Mouse (Mus musculus): ENCODE data around the gene Creg1. TPM values are rescaled to one million over a fixed set of nuclear protein-coding genes. Genes with fewer than 3 reads are reported as not detected.
A peak's percentile ranks its signal among the peaks of the same experiment; 100 is the strongest.

Gene Creg1
- polyA plus RNA-seq, 1 experiment from 2014 or later = 63.5 TPM

DNA sequence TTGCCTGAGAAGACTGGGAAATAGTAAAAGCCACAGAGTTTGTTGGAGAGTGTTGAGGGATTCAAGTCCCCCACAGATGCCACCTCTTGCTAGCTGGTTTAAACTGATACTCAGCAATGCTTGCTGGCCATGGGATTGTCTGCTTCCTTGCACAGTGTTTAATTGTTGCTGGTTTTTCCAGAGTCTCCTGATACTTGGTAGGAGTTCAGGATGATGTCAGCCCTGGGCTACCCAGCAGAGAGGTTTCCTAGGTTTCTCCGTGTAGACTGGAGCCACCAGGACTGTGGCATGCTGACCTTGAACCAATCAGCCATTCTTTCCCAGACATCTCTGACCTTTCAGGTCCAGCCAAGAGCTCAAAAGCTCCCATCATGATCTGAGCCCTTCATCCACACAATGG is 36.6 kb upstream of the Creg1 start:
- H3K4me1 ChIP-seq (ENCODE audit: insufficient read depth, low read length) = peaks cover 38% of the 10 kb centered on the region
- no peaks in the 10 kb centered on the region for H3K9me3 ChIP-seq (ENCODE audit: low read length)
- no peaks in the 10 kb centered on the region for H3K36me3 ChIP-seq (ENCODE audit: insufficient read depth, low read length)
- no peak overlapping the region for H3K4me2 ChIP-seq (replicated peaks; ENCODE audit: low read depth, low read length)
- WGBS = 20% methylated on average over 1 of the region's 1 CpGs
- no peak for ATAC-seq (ENCODE audit: low FRiP score, low TSS enrichment)
- H3K4me3 ChIP-seq (ENCODE audit: low read length) = no peak overlapping the region
- peak overlapping the region; percentile 0; the same call in 1 of the 2 replicates for H3K27ac ChIP-seq (ENCODE audit: low read length)
- H3K9ac ChIP-seq (replicated peaks; ENCODE audit: low read length) = no peak overlapping the region
- H3K27me3 ChIP-seq (ENCODE audit: insufficient read depth, low read length) = no peaks in the 10 kb centered on the region

DNA sequence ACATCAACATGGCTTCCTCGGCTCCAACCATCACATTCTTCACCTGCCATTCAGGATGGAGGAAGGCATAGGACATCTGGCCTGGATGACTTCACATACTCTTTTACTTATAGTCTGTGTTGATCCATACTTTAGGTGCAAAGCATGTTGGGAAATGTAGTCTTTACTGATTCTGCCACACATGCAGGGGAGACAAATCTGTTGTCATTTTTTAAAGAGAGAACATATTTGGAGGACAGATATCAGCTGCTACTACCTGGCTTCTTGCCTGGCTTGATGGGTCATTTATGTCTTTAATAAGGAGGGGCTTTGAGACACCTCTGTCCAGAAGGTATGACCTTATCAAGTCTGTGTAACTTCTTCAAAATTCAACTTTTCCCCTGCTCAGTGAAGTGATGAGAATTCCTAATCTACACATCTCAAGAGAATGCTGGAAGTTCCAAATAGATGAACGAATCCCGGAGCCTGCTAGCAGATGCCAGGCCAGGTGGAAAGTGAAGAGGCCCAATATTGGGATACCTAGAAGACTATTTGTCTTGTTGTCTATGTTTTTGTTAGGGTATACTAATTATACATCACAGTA is 35.4 kb upstream of the Creg1 start:
- Histone ChIP-seq H3K9me3 (ENCODE audit: low read length) (no peaks in the 10 kb centered on the region), H3K9ac (replicated peaks; ENCODE audit: low read length) (no peak overlapping the region), H3K4me1 (ENCODE audit: insufficient read depth, low read length) (peaks cover 37% of the 10 kb centered on the region), H3K27me3 (ENCODE audit: insufficient read depth, low read length) (no peaks in the 10 kb centered on the region), H3K36me3 (ENCODE audit: insufficient read depth, low read length) (no peaks in the 10 kb centered on the region), H3K4me2 (replicated peaks; ENCODE audit: low read depth, low read length) (no peak overlapping the region), H3K27ac (ENCODE audit: low read length) (no peak overlapping the region), H3K4me3 (ENCODE audit: low read length) (no peak overlapping the region)
- ATAC-seq (ENCODE audit: low FRiP score, low TSS enrichment) = no peak
- WGBS = 83% methylated on average over 3 of the region's 3 CpGs

DNA sequence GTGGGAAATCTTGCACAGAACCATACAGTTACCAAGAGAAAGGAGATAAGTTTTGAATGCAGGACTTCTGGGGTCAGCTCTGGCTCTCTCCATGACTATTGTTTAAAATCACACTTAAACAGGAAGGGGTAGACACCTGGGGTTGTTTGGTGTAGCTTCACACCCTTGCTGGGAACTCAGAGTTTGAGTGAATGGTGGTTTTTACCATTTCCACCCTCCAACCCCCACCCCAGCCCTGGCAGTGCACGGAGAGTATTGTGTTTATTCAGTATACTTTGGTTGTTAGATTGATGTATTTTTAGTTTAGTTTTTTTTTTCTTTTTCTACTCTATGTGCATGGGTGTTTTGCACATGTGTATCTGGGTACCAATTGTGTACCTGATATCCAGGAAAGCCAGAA is 33.4 kb upstream of the Creg1 start:
- 25% methylated on average over 1 of the region's 1 CpGs for WGBS
- Histone ChIP-seq H3K9ac (replicated peaks; ENCODE audit: low read length) (no peak overlapping the region), H3K4me2 (replicated peaks; ENCODE audit: low read depth, low read length) (no peak overlapping the region), H3K36me3 (ENCODE audit: insufficient read depth, low read length) (no peaks in the 10 kb centered on the region), H3K9me3 (ENCODE audit: low read length) (no peaks in the 10 kb centered on the region), H3K4me3 (ENCODE audit: low read length) (no peak overlapping the region), H3K27me3 (ENCODE audit: insufficient read depth, low read length) (no peaks in the 10 kb centered on the region), H3K27ac (ENCODE audit: low read length) (no peak overlapping the region), H3K4me1 (ENCODE audit: insufficient read depth, low read length) (peaks cover 18% of the 10 kb centered on the region)
- no peak for ATAC-seq (ENCODE audit: low FRiP score, low TSS enrichment)

DNA sequence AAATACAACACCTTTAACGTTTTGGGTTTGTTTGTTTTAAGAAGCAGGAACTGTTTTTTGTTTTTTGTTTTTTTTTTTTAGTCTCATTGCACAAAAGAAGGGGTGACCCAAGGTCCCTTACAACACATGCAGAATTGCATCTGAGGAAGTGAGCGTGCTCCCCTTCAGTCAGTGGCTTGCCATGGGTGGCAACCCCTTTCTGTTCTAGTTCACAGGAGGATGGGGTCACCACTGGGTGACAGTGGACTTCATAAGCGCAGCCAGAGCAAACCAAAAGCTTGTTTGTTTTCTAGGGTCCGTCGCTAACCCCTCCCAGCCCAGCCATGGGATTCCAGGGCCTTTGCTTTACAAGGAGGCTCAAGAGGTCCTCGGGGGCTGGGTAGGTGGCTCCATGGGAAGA is 32.0 kb upstream of the Creg1 start:
- no peaks in the 10 kb centered on the region for H3K9me3 ChIP-seq (ENCODE audit: low read length)
- ATAC-seq (ENCODE audit: low FRiP score, low TSS enrichment) = no peak
- no peak overlapping the region for H3K27ac ChIP-seq (ENCODE audit: low read length)
- H3K27me3 ChIP-seq (ENCODE audit: insufficient read depth, low read length) = no peaks in the 10 kb centered on the region
- no peak overlapping the region for H3K4me2 ChIP-seq (replicated peaks; ENCODE audit: low read depth, low read length)
- H3K36me3 ChIP-seq (ENCODE audit: insufficient read depth, low read length) = no peaks in the 10 kb centered on the region
- no peak overlapping the region for H3K9ac ChIP-seq (replicated peaks; ENCODE audit: low read length)
- H3K4me3 ChIP-seq (ENCODE audit: low read length) = no peak overlapping the region
- 71% methylated on average over 6 of the region's 6 CpGs for WGBS
- H3K4me1 ChIP-seq (ENCODE audit: insufficient read depth, low read length) = peaks cover 10% of the 10 kb centered on the region; the same call in 1 of the 2 replicates

DNA sequence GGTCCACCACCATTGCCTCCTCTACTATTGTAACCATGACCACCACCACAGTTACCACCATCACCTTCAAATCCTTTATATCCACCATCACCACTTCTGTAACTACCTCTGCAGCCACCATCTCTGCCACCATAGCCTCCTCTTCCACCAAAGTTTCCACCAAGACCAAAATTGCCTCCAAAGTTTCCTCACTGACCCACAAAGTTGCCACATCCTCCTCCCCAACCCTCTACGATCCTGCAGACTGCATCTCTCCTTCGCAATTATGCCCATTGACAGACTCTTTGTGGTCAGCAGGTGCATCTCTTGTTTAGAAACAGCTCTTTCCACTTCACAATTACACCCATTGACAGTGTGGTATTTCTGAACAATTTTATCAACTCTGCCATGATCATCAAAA is 28.7 kb upstream of the Creg1 start:
- no peak for ATAC-seq (ENCODE audit: low FRiP score, low TSS enrichment)
- no peak overlapping the region for H3K4me2 ChIP-seq (replicated peaks; ENCODE audit: low read depth, low read length)
- H3K36me3 ChIP-seq (ENCODE audit: insufficient read depth, low read length) = no peaks in the 10 kb centered on the region
- no peak overlapping the region for H3K4me3 ChIP-seq (ENCODE audit: low read length)
- H3K27ac ChIP-seq (ENCODE audit: low read length) = no peak overlapping the region
- no peaks in the 10 kb centered on the region for H3K9me3 ChIP-seq (ENCODE audit: low read length)
- peaks cover 13% of the 10 kb centered on the region; the same call in 1 of the 2 replicates for H3K4me1 ChIP-seq (ENCODE audit: insufficient read depth, low read length)
- no peak overlapping the region for H3K9ac ChIP-seq (replicated peaks; ENCODE audit: low read length)
- no peaks in the 10 kb centered on the region for H3K27me3 ChIP-seq (ENCODE audit: insufficient read depth, low read length)
- 90% methylated on average over 2 of the region's 2 CpGs for WGBS

DNA sequence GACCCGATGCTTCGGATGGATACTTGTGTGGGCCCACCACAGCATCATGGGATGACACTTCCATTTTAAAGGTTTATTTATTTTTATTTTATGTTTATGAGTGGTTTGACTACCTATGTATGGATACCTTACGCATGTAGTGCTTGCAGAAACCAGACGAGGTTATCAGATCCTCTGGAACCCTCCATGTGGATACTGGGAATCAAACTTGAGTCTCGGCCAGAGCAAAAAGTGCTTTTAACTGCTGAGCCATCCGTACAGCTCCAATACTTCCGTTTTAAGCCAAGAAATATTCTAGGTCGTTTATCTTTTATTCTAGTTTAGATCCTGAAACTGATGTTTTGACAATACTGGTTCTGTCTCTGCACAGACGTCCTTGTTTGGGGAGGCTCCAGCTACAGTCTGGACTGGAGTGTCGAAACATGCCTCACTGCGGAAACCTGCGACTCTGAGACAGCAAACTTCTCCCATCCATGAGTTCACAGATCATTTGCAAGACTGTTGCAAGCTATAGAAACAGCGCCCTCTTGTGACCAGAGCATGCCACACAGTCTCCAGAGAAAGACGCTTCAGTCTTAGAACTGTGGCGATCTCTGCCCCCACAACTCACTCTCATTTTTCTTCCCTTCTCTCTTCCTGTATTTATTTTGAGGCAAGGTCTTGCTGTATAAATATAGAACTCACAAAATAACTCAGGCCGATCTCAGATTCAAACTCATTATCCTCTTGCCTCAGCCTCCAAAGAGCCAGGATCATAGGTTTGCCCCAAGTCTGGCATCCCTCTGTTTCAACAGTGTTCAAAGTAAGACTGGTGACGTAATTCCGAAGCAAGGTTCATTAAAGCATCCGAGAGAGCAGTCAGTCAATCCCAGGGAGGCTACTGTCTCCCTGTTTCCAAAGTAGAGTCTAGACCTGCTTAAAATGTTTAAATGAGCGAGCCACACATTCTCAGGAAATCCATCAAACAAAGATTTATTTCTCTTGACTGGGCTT is 27.4 kb upstream of the Creg1 start:
- Histone ChIP-seq H3K27ac (ENCODE audit: low read length) (no peak overlapping the region), H3K4me3 (ENCODE audit: low read length) (no peak overlapping the region), H3K9ac (replicated peaks; ENCODE audit: low read length) (no peak overlapping the region; the same call in 1 of the 2 replicates), H3K36me3 (ENCODE audit: insufficient read depth, low read length) (no peaks in the 10 kb centered on the region), H3K27me3 (ENCODE audit: insufficient read depth, low read length) (no peaks in the 10 kb centered on the region), H3K4me2 (replicated peaks; ENCODE audit: low read depth, low read length) (0 out of 2 replicates have a peak overlapping the region, but pooled peaks have one; percentile 15), H3K4me1 (ENCODE audit: insufficient read depth, low read length) (peaks cover 13% of the 10 kb centered on the region; the same call in 1 of the 2 replicates), H3K9me3 (ENCODE audit: low read length) (no peaks in the 10 kb centered on the region)
- ATAC-seq (ENCODE audit: low FRiP score, low TSS enrichment) = peak; percentile 62
- WGBS = 26% methylated on average over 20 of the region's 20 CpGs

DNA sequence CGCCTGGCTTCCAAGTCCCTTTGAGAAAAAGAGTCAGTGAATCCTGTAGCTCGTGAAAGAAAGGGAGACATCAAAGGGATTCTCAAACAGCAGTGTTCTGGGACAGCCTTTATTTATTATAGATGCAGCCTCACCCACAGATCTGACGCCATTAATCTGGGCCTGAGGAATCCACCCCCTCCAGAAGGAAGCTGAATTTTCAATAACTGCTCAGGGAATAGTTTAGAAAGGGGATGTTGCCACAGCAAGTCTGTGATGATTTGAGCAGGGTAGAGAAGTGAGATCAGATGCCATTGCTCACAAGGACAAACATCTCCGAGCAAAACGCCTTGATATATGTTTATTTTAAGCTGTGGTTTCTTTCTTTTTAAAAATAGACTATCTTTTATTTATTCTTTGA is 26.1 kb upstream of the Creg1 start:
- no peak overlapping the region for H3K27ac ChIP-seq (ENCODE audit: low read length)
- H3K4me3 ChIP-seq (ENCODE audit: low read length) = no peak overlapping the region
- no peak overlapping the region for H3K4me2 ChIP-seq (replicated peaks; ENCODE audit: low read depth, low read length)
- H3K36me3 ChIP-seq (ENCODE audit: insufficient read depth, low read length) = no peaks in the 10 kb centered on the region
- ATAC-seq (ENCODE audit: low FRiP score, low TSS enrichment) = no peak
- H3K4me1 ChIP-seq (ENCODE audit: insufficient read depth, low read length) = peaks cover 13% of the 10 kb centered on the region; the same call in 1 of the 2 replicates
- H3K27me3 ChIP-seq (ENCODE audit: insufficient read depth, low read length) = no peaks in the 10 kb centered on the region
- 34% methylated on average over 5 of the region's 5 CpGs for WGBS
- no peak overlapping the region for H3K9ac ChIP-seq (replicated peaks; ENCODE audit: low read length)
- H3K9me3 ChIP-seq (ENCODE audit: low read length) = no peaks in the 10 kb centered on the region

DNA sequence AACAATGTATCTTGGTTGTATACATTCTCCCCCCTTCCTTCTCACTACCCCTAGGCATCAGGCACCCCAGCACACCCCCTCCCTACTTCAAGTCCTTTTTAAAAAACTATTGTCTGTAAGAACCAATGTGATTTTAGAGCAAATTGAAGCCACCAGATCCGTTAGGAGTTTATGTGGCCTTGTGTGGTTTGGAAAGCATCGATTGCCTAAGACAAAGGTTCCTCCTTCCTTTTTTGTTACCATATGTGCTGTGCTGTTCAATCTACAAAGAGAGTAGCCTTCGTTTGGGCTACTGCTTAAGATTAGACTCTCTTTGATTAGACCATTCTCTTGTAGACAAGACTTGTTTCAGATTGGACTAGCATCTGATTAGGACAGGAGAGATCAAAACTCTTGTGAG is 25.7 kb upstream of the Creg1 start:
- H3K9me3 ChIP-seq (ENCODE audit: low read length) = no peaks in the 10 kb centered on the region
- no peak overlapping the region for H3K4me3 ChIP-seq (ENCODE audit: low read length)
- H3K27me3 ChIP-seq (ENCODE audit: insufficient read depth, low read length) = no peaks in the 10 kb centered on the region
- no peaks in the 10 kb centered on the region for H3K36me3 ChIP-seq (ENCODE audit: insufficient read depth, low read length)
- H3K9ac ChIP-seq (replicated peaks; ENCODE audit: low read length) = no peak overlapping the region
- H3K4me1 ChIP-seq (ENCODE audit: insufficient read depth, low read length) = peaks cover 13% of the 10 kb centered on the region; the same call in 1 of the 2 replicates
- no peak overlapping the region for H3K27ac ChIP-seq (ENCODE audit: low read length)
- WGBS = 60% methylated on average over 3 of the region's 3 CpGs
- H3K4me2 ChIP-seq (replicated peaks; ENCODE audit: low read depth, low read length) = no peak overlapping the region
- ATAC-seq (ENCODE audit: low FRiP score, low TSS enrichment) = no peak

DNA sequence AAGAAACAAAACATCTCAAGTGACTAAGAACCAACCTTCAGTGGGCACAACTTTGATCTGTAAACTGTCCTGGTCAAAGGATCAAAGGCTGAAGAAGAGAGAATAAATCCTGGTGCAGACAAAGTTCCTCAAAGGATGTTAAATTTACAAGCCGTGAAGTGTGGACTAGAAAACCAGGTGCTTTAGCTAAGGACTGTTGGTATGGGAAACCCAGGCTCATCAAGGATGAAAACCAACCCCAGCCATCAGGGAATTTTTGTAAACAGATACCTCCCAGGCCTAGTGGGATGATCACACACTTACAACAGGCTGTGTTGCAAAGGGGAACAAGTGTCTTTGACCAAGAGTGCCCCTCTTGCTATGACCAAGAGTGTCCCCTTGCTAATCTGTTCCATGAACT is 24.6 kb upstream of the Creg1 start:
- Histone ChIP-seq H3K36me3 (ENCODE audit: insufficient read depth, low read length) (no peaks in the 10 kb centered on the region), H3K4me3 (ENCODE audit: low read length) (no peak overlapping the region), H3K4me2 (replicated peaks; ENCODE audit: low read depth, low read length) (no peak overlapping the region), H3K27me3 (ENCODE audit: insufficient read depth, low read length) (no peaks in the 10 kb centered on the region), H3K4me1 (ENCODE audit: insufficient read depth, low read length) (peaks cover 13% of the 10 kb centered on the region; the same call in 1 of the 2 replicates), H3K27ac (ENCODE audit: low read length) (no peak overlapping the region), H3K9ac (replicated peaks; ENCODE audit: low read length) (no peak overlapping the region), H3K9me3 (ENCODE audit: low read length) (no peaks in the 10 kb centered on the region)
- peak; percentile 60; the same call in 1 of the 2 replicates for ATAC-seq (ENCODE audit: low FRiP score, low TSS enrichment)
- WGBS = 28% methylated on average over 1 of the region's 1 CpGs

DNA sequence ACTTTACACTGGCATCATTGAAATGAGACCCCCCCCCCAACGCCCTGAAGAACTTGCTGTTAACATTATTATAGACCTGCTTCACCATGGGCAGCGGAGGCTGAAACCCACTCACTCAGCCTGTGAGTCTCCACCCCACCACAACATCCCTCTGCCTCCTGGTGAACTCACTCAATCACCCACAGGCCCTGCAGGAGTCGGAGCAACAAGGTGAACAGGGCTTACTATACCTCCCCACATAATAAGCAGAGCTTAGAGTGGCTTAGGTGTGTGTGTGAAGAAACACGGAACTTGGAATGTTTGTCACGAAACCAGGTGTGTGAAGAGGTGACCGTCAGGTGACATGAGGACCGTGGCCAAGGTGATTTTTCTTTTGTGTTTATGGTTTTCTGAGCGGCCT is 21.6 kb upstream of the Creg1 start:
- Histone ChIP-seq H3K36me3 (ENCODE audit: insufficient read depth, low read length) (no peaks in the 10 kb centered on the region), H3K4me3 (ENCODE audit: low read length) (no peak overlapping the region), H3K9ac (replicated peaks; ENCODE audit: low read length) (no peak overlapping the region), H3K27ac (ENCODE audit: low read length) (no peak overlapping the region), H3K4me1 (ENCODE audit: insufficient read depth, low read length) (peaks cover 9% of the 10 kb centered on the region; the same call in 1 of the 2 replicates), H3K9me3 (ENCODE audit: low read length) (no peaks in the 10 kb centered on the region), H3K27me3 (ENCODE audit: insufficient read depth, low read length) (no peaks in the 10 kb centered on the region), H3K4me2 (replicated peaks; ENCODE audit: low read depth, low read length) (no peak overlapping the region)
- 87% methylated on average over 8 of the region's 8 CpGs for WGBS
- ATAC-seq (ENCODE audit: low FRiP score, low TSS enrichment) = no peak; the same call in 1 of the 2 replicates

All from kidney, embryonic 16.5 days (tissue).